Mouse (Mus musculus) embryonic fibroblast, embryonic 13.5 days (primary cell): ENCODE measurements around the gene Smad5. TPM values are rescaled to one million over a fixed set of nuclear protein-coding genes. Genes with fewer than 3 reads are reported as not detected.

Experiments
- H3K27ac ChIP-seq: 2 replicates; pipeline ENCODE4 v1.5.1; 2012; ENCODE audit warnings: low read length, control low read depth, inconsistent platforms; ENCODE audit not compliant: insufficient read depth
- H3K4me1 ChIP-seq: 2 replicates; pipeline ENCODE4 v1.6.1; 2011; ENCODE audit warnings: low read length; ENCODE audit not compliant: control insufficient read depth, insufficient read depth
- H3K4me3 ChIP-seq: 2 replicates; pipeline ENCODE4 v1.5.1; 2011; ENCODE audit warnings: mild to moderate bottlenecking, control low read depth, low read length; ENCODE audit not compliant: insufficient read depth
- CTCF ChIP-seq: IDR thresholded peaks from 2 replicates; pipeline ENCODE4 v1.5.1; 2011; ENCODE audit warnings: mild to moderate bottlenecking, control low read depth, low read length, moderate library complexity, borderline replicate concordance; ENCODE audit not compliant: insufficient read depth
- POLR2A ChIP-seq: IDR thresholded peaks from 2 replicates; pipeline ENCODE4 v1.6.1; 2011; ENCODE audit warnings: low read depth, mild to moderate bottlenecking, control low read depth, low read length, moderate library complexity
- polyA plus RNA-seq: library from polyadenylated mRNA; stranded (reverse); fragments of >200 nt; gene quantifications from 2 replicates; pipeline ENCODE4 v1.2.4, GENCODE M21; 2011; ENCODE audit warnings: low read depth; ENCODE audit not compliant: missing spikeins, insufficient read length

Gene Smad5
- polyA plus RNA-seq, 1 experiment: 75.9 TPM

GRCm38 (mm10) chr13:56770136-56770578 lies 67.3 kb downstream of the Smad5 start:
- TF ChIP-seq POLR2A: no peak
- TF ChIP-seq CTCF: no peak
- Histone ChIP-seq H3K4me3 (no peak overlapping the region), H3K27ac (no peak overlapping the region), H3K4me1 (peaks cover 9% of the 10 kb centered on the region)

- TF ChIP-seq CTCF: no peak
- no peak overlapping the region for H3K27ac ChIP-seq
- H3K4me1 ChIP-seq: peaks cover 7% of the 10 kb centered on the region
- H3K4me3 ChIP-seq: no peak overlapping the region
Measured at GRCm38 (mm10) chr13:56770786-56771185, 68.0 kb downstream of the Smad5 start.

GRCm38 (mm10) chr13:56772592-56772991 lies 69.8 kb downstream of the Smad5 start:
- H3K4me1 ChIP-seq: no peaks in the 10 kb centered on the region

GRCm38 (mm10) chr13:56773262-56773870 lies 70.6 kb downstream of the Smad5 start:
- no peak overlapping the region for H3K4me3 ChIP-seq
- no peak overlapping the region for H3K27ac ChIP-seq
- H3K4me1 ChIP-seq: no peaks in the 10 kb centered on the region
- TF ChIP-seq CTCF (no peak), POLR2A (no peak)

More at GRCm38 (mm10) chr13:56772592-56772991, 69.8 kb downstream of the Smad5 start:
- Histone ChIP-seq H3K4me3 (no peak overlapping the region), H3K27ac (no peak overlapping the region)
- TF ChIP-seq POLR2A (no peak), CTCF (peak; percentile 45; the same call in 1 of the 2 replicates)

- Histone ChIP-seq H3K4me1 (no peaks in the 10 kb centered on the region), H3K27ac (no peak overlapping the region), H3K4me3 (no peak overlapping the region)
- TF ChIP-seq CTCF (no peak), POLR2A (no peak)
Measured at GRCm38 (mm10) chr13:56774304-56774703, 71.5 kb downstream of the Smad5 start.

- no peak overlapping the region for H3K4me3 ChIP-seq
Measured at GRCm38 (mm10) chr13:56780746-56781469, 78.1 kb downstream of the Smad5 start.

GRCm38 (mm10) chr13:56781697-56782096 lies 78.9 kb downstream of the Smad5 start:
- H3K27ac ChIP-seq: no peak overlapping the region
- H3K4me3 ChIP-seq: no peak overlapping the region
- no peak for TF ChIP-seq POLR2A
- no peaks in the 10 kb centered on the region for H3K4me1 ChIP-seq

More at GRCm38 (mm10) chr13:56780746-56781469, 78.1 kb downstream of the Smad5 start:
- no peak overlapping the region for H3K27ac ChIP-seq
- no peaks in the 10 kb centered on the region for H3K4me1 ChIP-seq
- TF ChIP-seq CTCF (no peak), POLR2A (no peak)

GRCm38 (mm10) chr13:56782621-56783020 lies 79.8 kb downstream of the Smad5 start:
- TF ChIP-seq CTCF (no peak), POLR2A (no peak)
- Histone ChIP-seq H3K4me3 (no peak overlapping the region), H3K4me1 (no peaks in the 10 kb centered on the region)

GRCm38 (mm10) chr13:56790683-56791082 lies 87.9 kb downstream of the Smad5 start:
- TF ChIP-seq CTCF: no peak
- TF ChIP-seq POLR2A: no peak

More at GRCm38 (mm10) chr13:56782621-56783020, 79.8 kb downstream of the Smad5 start:
- no peak overlapping the region for H3K27ac ChIP-seq

More at GRCm38 (mm10) chr13:56790683-56791082, 87.9 kb downstream of the Smad5 start:
- Histone ChIP-seq H3K4me3 (no peak overlapping the region), H3K27ac (no peak overlapping the region), H3K4me1 (no peaks in the 10 kb centered on the region)

Other genes with a start within 250 kb of the Smad5 start
- not detected in 2 replicates for gene Il9, start 220.8 kb upstream of the Smad5 start, polyA plus RNA-seq
- 2.1 and 3.0 TPM in 2 replicates for gene Fbxl21, start 180.5 kb upstream of the Smad5 start, polyA plus RNA-seq
- not detected in 2 replicates for gene Lect2, start 154.5 kb upstream of the Smad5 start, polyA plus RNA-seq
- 64.4 and 125 TPM in 2 replicates for gene Tgfbi, start 93.5 kb upstream of the Smad5 start, polyA plus RNA-seq
- gene Gm45623, start 50.8 kb downstream of the Smad5 start, polyA plus RNA-seq: not detected in 2 replicates
- not detected in 2 replicates for gene Trpc7, start 193.0 kb downstream of the Smad5 start, polyA plus RNA-seq